Mouse (Mus musculus) lung, postnatal 10 days (tissue): ENCODE measurements at regions not wholly inside any gene's neighbourhood (a gene's known extent, or its start where the extent isn't known, plus 50 kb on each side); places are given as distances from the start of the nearest gene placed in this dataset.

Experiments used
- DNase-seq: peaks from one replicate; pipeline ENCODE4 v3.0.0; 2021

- no peak for DNase-seq
Measured at GRCm38 (mm10) chr3:145207071-145207470, 85.2 kb upstream of the Col24a1 start.

- no peak for DNase-seq
Measured at GRCm38 (mm10) chr3:145210166-145210565, 82.1 kb upstream of the Col24a1 start.

- DNase-seq, result peak; percentile 3
Measured at GRCm38 (mm10) chr3:145216987-145217515, 75.2 kb upstream of the Col24a1 start.

GRCm38 (mm10) chr3:145222922-145223321 lies 69.3 kb upstream of the Col24a1 start:
- no peak for DNase-seq

- DNase-seq, result no peak
Measured at GRCm38 (mm10) chr3:145224040-145224439, 68.2 kb upstream of the Col24a1 start.

- no peak for DNase-seq
Measured at GRCm38 (mm10) chr3:145230721-145231120, 61.6 kb upstream of the Col24a1 start.

- no peak for DNase-seq
Measured at GRCm38 (mm10) chr3:145242138-145242537, 50.1 kb upstream of the Col24a1 start.
